Mouse (Mus musculus) hindbrain, embryonic 12.5 days (tissue): ENCODE measurements around the gene Tex26. TPM values are rescaled to one million over a fixed set of nuclear protein-coding genes. Genes with fewer than 3 reads are reported as not detected.
A peak's percentile ranks its signal among the peaks of the same experiment; 100 is the strongest.

Experiments
- ATAC-seq: fragments of 200-750 bp; cut with Nextera tagmentation; 2 replicates; pipeline ENCODE4 v1.8.0; 2017; ENCODE audit warnings: moderate TSS enrichment; ENCODE audit not compliant: low FRiP score
- H3K27ac ChIP-seq: fragments of 300-500 bp; sonication (generic); 2 replicates; pipeline ENCODE4 v1.5.1; 2016; ENCODE audit warnings: mild to moderate bottlenecking
- H3K27me3 ChIP-seq: fragments of 300-500 bp; sonication (generic); 2 replicates; pipeline ENCODE4 v1.6.1; 2016; ENCODE audit warnings: mild to moderate bottlenecking
- H3K36me3 ChIP-seq: fragments of 300-500 bp; sonication (generic); 2 replicates; pipeline ENCODE4 v1.6.1; 2016; ENCODE audit warnings: mild to moderate bottlenecking
- H3K4me1 ChIP-seq: fragments of 300-500 bp; sonication (generic); 2 replicates; pipeline ENCODE4 v1.6.1; 2016
- H3K4me2 ChIP-seq: fragments of 300-500 bp; sonication (generic); replicated peaks from 2 replicates; pipeline ENCODE4 v1.6.1; 2016; ENCODE audit warnings: mild to moderate bottlenecking
- H3K4me3 ChIP-seq: fragments of 300-500 bp; sonication (generic); 2 replicates; pipeline ENCODE4 v1.5.1; 2016; ENCODE audit warnings: mild to moderate bottlenecking
- H3K9ac ChIP-seq: fragments of 300-500 bp; sonication (generic); 2 replicates; pipeline ENCODE4 v1.6.1; 2016; ENCODE audit warnings: mild to moderate bottlenecking, moderate library complexity
- H3K9me3 ChIP-seq: fragments of 300-500 bp; sonication (generic); replicated peaks from 2 replicates; pipeline ENCODE4 v1.6.1; 2016; ENCODE audit warnings: mild to moderate bottlenecking
- WGBS: fragments of 180-500 bp; shearing (Covaris S2); methylation state at CpG from one replicate; pipeline ENCODE4 v1.1.7; 2016; 5-methylcytosine and 5-hydroxymethylcytosine counted together
- polyA plus RNA-seq: library from polyadenylated mRNA; unstranded; fragments of >200 nt; fragmentation: Nextera tagmentation; extraction: Ambion mirVana; gene quantifications from 2 replicates; pipeline ENCODE4 v1.2.1, GENCODE M21; 2016

The Tex26 gene
- polyA plus RNA-seq, 1 experiment from 2014 or later = 1.2 TPM

DNA sequence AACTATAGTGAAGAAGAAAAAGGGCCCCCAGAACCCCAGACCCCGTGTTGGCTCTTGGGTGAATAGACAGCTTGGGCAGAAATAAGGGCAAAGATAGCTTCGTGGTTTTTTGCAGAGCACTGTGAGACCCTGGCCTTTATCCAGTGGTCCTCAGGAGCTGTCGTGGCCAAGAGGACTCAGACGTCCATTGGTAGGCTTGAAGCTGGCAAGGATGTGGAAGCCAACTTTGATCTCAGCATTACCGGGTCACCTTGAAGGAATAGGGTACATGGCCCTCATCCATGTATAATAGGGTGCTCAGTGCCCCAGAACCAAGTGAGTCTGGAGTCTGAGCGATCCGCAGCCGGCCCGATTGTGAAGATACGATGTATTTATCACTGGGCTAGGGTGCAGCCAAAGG lies 26.8 kb upstream of the Tex26 start:
- no peaks in the 10 kb centered on the region for H3K9me3 ChIP-seq
- peaks cover 14% of the 10 kb centered on the region for H3K4me1 ChIP-seq
- no peak overlapping the region for H3K4me3 ChIP-seq
- H3K27ac ChIP-seq = no peak overlapping the region
- WGBS = 89% methylated on average over 10 of the region's 10 CpGs
- H3K4me2 ChIP-seq = no peak overlapping the region
- no peak for ATAC-seq
- H3K36me3 ChIP-seq = no peaks in the 10 kb centered on the region
- no peak overlapping the region for H3K9ac ChIP-seq
- H3K27me3 ChIP-seq = peaks cover 22% of the 10 kb centered on the region

DNA sequence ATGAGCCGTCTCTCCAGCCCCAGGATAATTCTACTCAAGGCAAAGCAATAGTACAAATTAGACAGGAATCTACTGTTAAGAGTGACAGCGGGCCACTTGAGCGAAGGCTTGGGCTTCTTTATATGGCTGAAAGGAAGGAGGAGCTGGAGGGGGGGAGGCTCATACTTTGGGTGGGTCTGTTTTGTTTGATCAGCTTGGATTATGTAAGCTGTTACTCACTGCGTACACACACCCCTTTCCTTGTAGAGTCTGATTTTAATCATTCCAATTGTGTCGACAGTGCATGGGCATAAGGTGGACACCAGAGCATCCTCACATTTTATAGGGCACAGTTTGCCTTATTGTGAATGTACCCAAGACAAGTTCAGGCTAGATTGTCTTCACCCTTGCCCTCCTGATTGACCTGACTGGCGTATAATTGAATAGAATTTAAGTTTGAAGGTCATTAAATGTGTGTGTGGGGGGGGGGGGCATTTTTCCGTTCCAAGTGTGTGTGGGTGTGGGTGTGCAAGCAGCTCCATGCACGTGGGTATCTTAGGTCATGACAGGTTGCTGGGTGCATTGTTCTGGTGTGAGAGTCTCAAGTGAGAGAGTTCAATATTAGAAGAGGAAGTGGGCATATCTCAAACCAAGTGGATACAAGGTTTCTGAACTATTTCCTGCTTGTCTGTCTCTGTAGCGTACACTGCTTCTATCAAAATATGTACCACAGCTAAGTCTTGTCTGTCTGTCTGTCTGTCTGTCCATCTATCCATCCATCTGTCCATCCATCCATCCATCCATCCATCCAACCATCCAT lies 24.9 kb upstream of the Tex26 start:
- no peak for ATAC-seq
- no peak overlapping the region for H3K9ac ChIP-seq
- WGBS = 79% methylated on average over 9 of the region's 9 CpGs
- H3K36me3 ChIP-seq = no peaks in the 10 kb centered on the region
- no peaks in the 10 kb centered on the region for H3K9me3 ChIP-seq
- no peak overlapping the region for H3K4me3 ChIP-seq
- H3K27ac ChIP-seq = no peak overlapping the region
- H3K4me1 ChIP-seq = peaks cover 14% of the 10 kb centered on the region
- H3K4me2 ChIP-seq = no peak overlapping the region
- H3K27me3 ChIP-seq = peaks cover 22% of the 10 kb centered on the region

DNA sequence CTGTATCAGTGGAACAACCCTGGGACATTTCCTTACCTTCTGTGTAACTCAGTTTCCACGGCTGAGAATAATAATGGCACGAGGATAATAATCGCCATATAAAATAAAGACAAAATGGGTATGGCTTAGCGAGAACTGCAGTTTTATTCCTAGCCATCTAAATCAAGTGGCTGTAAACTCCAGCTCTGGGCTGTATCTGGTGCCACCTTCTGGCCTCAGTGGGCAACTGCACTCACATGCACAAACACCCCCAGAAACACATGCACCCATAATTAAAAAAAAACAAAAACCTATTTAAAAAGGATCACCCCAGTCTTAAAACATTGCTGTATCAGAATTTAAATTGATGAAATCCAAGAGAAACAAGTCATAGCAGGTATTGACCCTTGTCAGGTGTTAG lies 22.1 kb upstream of the Tex26 start:
- H3K4me1 ChIP-seq = no peaks in the 10 kb centered on the region
- H3K4me2 ChIP-seq = no peak overlapping the region
- no peak overlapping the region for H3K27ac ChIP-seq
- no peaks in the 10 kb centered on the region for H3K36me3 ChIP-seq
- 91% methylated on average over 4 of the region's 4 CpGs for WGBS
- H3K9me3 ChIP-seq = no peaks in the 10 kb centered on the region
- ATAC-seq = no peak
- no peak overlapping the region for H3K9ac ChIP-seq
- no peak overlapping the region for H3K4me3 ChIP-seq
- H3K27me3 ChIP-seq = peaks cover 8% of the 10 kb centered on the region

DNA sequence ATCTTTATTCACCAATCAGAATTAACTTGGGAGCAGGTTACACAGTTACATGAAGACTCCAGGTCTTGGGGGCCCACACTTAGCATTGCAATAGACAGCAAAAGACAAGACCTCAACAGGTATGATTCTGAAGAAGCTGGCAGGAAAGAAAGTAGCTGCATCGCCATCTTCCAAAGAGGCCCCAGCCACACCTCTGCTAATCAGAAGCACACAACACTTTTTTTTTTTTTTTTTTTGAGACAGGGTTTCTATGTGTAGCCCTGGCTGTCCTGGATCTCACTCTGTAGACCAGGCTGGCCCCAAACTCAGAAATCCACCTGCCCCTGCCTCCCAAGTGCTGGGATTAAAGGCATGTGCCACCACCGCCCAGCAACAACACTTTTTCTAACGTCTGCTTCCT lies 12.9 kb upstream of the Tex26 start:
- Histone ChIP-seq H3K9ac (no peak overlapping the region), H3K4me3 (no peak overlapping the region), H3K36me3 (no peaks in the 10 kb centered on the region), H3K27me3 (no peaks in the 10 kb centered on the region), H3K27ac (no peak overlapping the region), H3K4me1 (peaks cover 15% of the 10 kb centered on the region), H3K9me3 (no peaks in the 10 kb centered on the region), H3K4me2 (no peak overlapping the region)
- ATAC-seq = no peak
- WGBS = 96% methylated on average over 3 of the region's 3 CpGs

DNA sequence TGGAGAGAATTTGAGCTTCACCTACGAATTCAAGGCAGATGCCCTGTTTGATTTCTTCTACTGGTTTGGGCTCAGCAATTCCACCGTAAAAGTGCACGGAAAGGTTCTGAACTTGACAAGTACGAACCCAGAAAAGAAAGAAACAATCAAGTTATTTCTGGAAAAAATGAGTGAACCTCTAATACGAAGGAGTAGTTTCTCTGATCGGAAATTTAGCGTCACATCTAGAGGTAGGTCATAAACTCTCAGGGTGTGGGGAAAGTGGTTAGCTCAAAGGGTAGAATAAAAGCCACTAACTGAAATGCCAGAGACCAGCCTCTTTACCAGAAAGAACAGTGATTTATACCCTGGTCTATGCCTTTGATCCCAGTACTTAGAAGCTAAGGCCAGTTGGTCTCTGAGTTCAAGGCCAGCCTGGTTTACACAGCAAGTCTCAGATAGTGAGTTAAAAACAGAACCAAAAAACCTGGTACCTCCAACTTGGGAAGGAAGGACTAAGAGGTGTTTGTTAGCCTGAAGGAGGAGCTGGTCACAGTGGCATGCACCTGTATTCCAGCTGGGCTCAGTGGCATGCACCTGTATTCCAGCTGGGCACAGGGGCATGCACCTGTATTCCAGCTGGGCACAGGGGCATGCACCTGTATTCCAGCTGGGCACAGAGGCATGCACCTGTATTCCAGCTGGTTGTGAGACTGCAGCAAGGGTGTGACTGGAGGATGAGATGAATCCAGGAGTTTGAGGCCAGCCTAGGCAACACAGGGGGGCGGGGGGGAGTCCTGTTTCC lies 12.0 kb upstream of the Tex26 start:
- WGBS = 93% methylated on average over 8 of the region's 8 CpGs
- H3K27me3 ChIP-seq = no peaks in the 10 kb centered on the region
- H3K27ac ChIP-seq = no peak overlapping the region
- no peaks in the 10 kb centered on the region for H3K9me3 ChIP-seq
- ATAC-seq = no peak
- H3K36me3 ChIP-seq = no peaks in the 10 kb centered on the region
- H3K9ac ChIP-seq = no peak overlapping the region
- peaks cover 15% of the 10 kb centered on the region for H3K4me1 ChIP-seq
- H3K4me2 ChIP-seq = no peak overlapping the region
- no peak overlapping the region for H3K4me3 ChIP-seq

DNA sequence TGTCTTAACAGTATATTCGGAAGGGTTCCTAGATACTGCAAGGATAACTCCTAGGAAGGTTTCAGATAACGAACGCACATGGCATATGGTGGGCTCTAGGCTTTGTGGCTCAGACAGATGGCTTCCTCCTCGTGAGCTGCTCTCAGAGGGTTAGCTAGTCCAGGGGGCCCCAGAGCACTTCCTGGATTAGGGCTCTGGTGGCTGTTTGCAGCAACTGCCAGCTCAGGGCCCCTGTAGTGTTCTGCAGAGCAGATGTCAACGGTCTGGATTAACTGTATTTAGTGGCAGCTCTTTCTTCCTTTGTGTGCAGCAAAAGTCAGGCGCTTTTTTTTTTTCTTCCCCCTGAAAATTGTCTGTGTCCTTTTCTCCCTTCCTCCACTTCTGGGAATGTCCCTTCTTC lies 11.1 kb upstream of the Tex26 start:
- ATAC-seq = peak; percentile 76
- no peaks in the 10 kb centered on the region for H3K9me3 ChIP-seq
- H3K27ac ChIP-seq = peak overlapping the region; percentile 72
- no peak overlapping the region for H3K9ac ChIP-seq
- no peak overlapping the region for H3K4me2 ChIP-seq
- H3K4me3 ChIP-seq = no peak overlapping the region
- no peaks in the 10 kb centered on the region for H3K27me3 ChIP-seq
- peaks cover 15% of the 10 kb centered on the region for H3K4me1 ChIP-seq
- WGBS = 11% methylated on average over 6 of the region's 6 CpGs
- H3K36me3 ChIP-seq = no peaks in the 10 kb centered on the region

DNA sequence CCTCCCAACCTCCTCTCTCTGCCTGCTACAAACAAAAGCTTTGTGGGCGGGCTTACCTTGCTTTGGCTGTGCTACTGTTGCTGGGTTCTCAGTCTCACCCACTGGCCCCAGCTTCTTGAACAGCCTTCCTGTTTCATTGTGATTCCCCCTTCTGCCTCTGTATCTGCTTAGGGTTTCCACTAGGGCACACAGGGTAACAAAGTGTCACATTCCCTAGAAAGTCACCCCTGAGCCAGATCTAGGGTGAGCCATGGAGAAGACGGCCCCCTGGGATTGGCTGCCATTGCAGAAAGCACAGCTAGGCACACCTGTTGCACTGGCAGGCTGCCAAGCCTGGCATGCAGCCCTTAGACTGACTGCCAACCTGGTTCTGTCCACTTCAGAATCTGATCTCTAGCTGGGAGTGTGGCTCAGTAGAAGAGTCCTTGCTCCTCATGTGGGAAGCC lies 10.6 kb upstream of the Tex26 start:
- no peak overlapping the region for H3K4me3 ChIP-seq
- H3K27me3 ChIP-seq = no peaks in the 10 kb centered on the region
- no peak overlapping the region for H3K4me2 ChIP-seq
- no peaks in the 10 kb centered on the region for H3K9me3 ChIP-seq
- H3K4me1 ChIP-seq = peaks cover 15% of the 10 kb centered on the region
- ATAC-seq = peak; percentile 38; the same call in 1 of the 2 replicates
- no peak overlapping the region for H3K9ac ChIP-seq
- 42% methylated on average over 2 of the region's 2 CpGs for WGBS
- H3K27ac ChIP-seq = peak overlapping the region; percentile 72
- H3K36me3 ChIP-seq = no peaks in the 10 kb centered on the region

DNA sequence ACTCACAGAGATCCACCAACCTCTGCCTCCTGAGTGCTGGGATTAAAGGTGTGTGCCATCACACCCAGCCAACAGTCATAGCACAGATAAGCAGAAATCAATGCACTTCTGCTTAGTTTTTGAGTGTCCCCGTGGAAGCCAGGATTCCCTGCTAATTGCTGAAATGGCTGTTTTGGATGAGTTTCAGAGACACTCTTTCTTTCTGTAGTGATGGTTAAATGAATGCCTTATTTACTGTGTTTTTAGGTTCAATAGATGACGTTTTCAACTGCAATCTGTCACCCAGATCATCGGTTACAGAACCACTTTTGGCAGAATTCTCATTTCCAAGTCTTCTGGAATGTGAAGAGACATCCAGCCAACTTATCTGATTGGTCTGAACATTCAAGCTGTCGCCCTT lies 9.9 kb upstream of the Tex26 start:
- 89% methylated on average over 4 of the region's 4 CpGs for WGBS
- no peak overlapping the region for H3K4me3 ChIP-seq
- no peak for ATAC-seq
- peaks cover 15% of the 10 kb centered on the region for H3K4me1 ChIP-seq
- no peaks in the 10 kb centered on the region for H3K9me3 ChIP-seq
- H3K27me3 ChIP-seq = no peaks in the 10 kb centered on the region
- no peaks in the 10 kb centered on the region for H3K36me3 ChIP-seq
- H3K4me2 ChIP-seq = no peak overlapping the region
- H3K27ac ChIP-seq = no peak overlapping the region
- no peak overlapping the region for H3K9ac ChIP-seq

DNA sequence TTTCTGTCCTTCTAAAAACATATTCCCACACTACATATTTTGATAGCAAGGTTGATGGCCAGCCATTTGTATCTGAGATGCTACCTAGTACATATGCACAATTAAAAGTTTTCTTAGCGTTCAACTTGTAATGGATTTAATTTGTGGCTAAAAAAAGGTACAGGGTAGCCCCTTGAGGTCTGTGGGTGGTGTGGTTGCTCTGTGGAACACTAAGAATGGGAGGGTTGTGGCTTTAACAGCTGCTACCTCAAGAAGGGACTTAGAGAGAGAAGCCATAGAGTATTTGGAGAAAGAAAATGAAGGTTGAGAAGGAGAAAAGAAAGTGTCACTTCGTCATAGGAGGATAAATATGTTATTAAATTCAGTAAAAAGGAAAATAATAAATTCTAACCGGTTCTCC lies 8.5 kb upstream of the Tex26 start:
- Histone ChIP-seq H3K9me3 (no peaks in the 10 kb centered on the region), H3K4me1 (peaks cover 15% of the 10 kb centered on the region), H3K9ac (no peak overlapping the region), H3K36me3 (no peaks in the 10 kb centered on the region), H3K27me3 (no peaks in the 10 kb centered on the region), H3K27ac (no peak overlapping the region), H3K4me3 (no peak overlapping the region), H3K4me2 (no peak overlapping the region)
- WGBS = 94% methylated on average over 3 of the region's 3 CpGs
- ATAC-seq = no peak

DNA sequence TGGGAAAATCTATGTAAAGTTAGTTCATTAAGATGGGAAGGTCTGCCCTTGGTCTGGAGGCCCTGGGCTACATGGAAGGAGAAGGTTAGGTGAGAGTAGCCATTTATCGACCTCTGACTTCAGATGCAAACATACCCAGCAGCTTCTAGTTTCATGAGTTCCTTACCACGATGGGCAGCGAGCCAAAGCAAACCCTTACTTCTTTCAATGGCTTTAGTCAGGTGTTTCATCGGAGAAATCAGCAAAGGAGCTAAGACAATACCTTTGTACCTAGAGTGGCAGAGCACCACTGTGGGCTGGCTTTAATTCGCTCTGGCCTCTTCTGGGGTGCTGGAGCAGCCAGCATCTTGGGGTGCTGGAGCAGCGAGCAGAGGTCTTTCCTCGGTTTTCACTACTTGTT lies 5.8 kb upstream of the Tex26 start:
- peaks cover 7% of the 10 kb centered on the region for H3K4me1 ChIP-seq
- no peak overlapping the region for H3K27ac ChIP-seq
- 71% methylated on average over 7 of the region's 7 CpGs for WGBS
- no peak overlapping the region for H3K4me3 ChIP-seq
- no peaks in the 10 kb centered on the region for H3K36me3 ChIP-seq
- H3K4me2 ChIP-seq = no peak overlapping the region
- no peaks in the 10 kb centered on the region for H3K27me3 ChIP-seq
- ATAC-seq = no peak
- no peaks in the 10 kb centered on the region for H3K9me3 ChIP-seq
- no peak overlapping the region for H3K9ac ChIP-seq

DNA sequence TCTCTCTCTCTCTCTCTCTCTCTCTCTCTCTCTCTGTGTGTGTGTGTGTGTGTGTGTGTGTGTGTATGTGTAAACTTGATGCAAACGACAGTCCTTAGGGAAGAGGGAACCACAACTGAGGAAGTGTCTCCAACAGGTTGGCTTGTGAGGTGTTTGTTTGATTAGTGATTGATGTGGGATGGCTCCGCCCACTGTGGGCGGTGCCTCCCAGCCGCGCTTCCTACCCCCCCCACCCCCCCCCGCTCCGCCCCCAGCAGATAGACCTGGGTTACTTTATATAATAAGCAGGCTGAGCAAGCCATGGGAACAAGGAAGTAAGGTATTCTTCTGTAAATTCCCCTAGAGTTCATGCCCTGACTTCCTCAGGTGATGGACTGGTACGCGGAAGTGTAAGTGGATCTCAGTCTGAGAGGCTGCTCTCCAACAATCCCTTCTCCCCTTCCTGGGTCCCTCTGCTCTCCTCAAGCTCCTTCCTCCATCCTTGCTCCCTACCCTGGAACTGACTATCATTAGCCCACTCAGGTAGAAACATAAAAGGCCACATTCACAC lies 5.2 kb upstream of the Tex26 start:
- 34% methylated on average over 9 of the region's 9 CpGs for WGBS
- H3K27me3 ChIP-seq = no peaks in the 10 kb centered on the region
- no peak for ATAC-seq
- H3K4me3 ChIP-seq = no peak overlapping the region
- H3K9ac ChIP-seq = no peak overlapping the region
- peaks cover 5% of the 10 kb centered on the region; the same call in 1 of the 2 replicates for H3K4me1 ChIP-seq
- no peaks in the 10 kb centered on the region for H3K9me3 ChIP-seq
- no peak overlapping the region for H3K4me2 ChIP-seq
- H3K27ac ChIP-seq = no peak overlapping the region
- no peaks in the 10 kb centered on the region for H3K36me3 ChIP-seq

DNA sequence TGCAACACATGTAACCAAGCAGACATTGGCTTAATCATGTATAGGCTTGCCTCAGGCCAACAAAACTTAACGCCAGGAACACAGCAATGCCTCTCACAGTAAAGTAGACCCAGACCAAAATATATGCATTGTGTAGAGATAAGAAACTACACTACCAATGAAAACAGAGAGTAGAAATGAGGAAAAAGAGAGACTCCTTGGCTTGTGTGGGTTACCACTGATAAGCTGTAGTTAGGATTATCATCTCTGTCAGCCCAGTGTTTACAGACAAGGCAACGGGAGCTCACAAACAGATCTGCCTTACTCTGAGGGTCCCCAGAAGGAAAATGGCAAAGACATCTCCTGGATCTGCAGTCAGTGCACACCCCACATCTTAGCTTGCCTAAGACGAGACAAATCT lies 2.9 kb upstream of the Tex26 start:
- H3K4me3 ChIP-seq = no peak overlapping the region
- no peak for ATAC-seq
- peaks cover 22% of the 10 kb centered on the region for H3K4me1 ChIP-seq
- no peaks in the 10 kb centered on the region for H3K9me3 ChIP-seq
- H3K36me3 ChIP-seq = no peaks in the 10 kb centered on the region
- H3K9ac ChIP-seq = no peak overlapping the region
- no peak overlapping the region for H3K4me2 ChIP-seq
- WGBS = 82% methylated on average over 3 of the region's 3 CpGs
- H3K27me3 ChIP-seq = no peaks in the 10 kb centered on the region
- H3K27ac ChIP-seq = no peak overlapping the region
